Mouse (Mus musculus): Measurements from ENCODE around the gene Nkx2-5. TPM values are rescaled to one million over a fixed set of nuclear protein-coding genes. Genes with fewer than 3 reads are reported as not detected.
A peak's percentile ranks its signal among the peaks of the same experiment; 100 is the strongest.

Nkx2-5 gene
- polyA plus RNA-seq, 1 experiment from 2014 or later, result 146 TPM

GRCm38 (mm10) chr17:26790269-26791214 lies 54.3 kb downstream of the Nkx2-5 start:
- Histone ChIP-seq H3K9me3 (no peaks in the 10 kb centered on the region), H3K4me3 (no peak overlapping the region), H3K4me1 (peaks cover 8% of the 10 kb centered on the region), H3K36me3 (peaks cover 71% of the 10 kb centered on the region), H3K27me3 (ENCODE audit: insufficient read depth, poor library complexity, severe bottlenecking) (no peaks in the 10 kb centered on the region), H3K27ac (no peak overlapping the region)
- WGBS, result 85% methylated on average over 11 of the region's 11 CpGs
- peak; percentile 33 for DNase-seq (ENCODE audit: low spot score)

GRCm38 (mm10) chr17:26789460-26790268 lies 55.1 kb downstream of the Nkx2-5 start:
- Histone ChIP-seq H3K4me3 (no peak overlapping the region), H3K27ac (no peak overlapping the region), H3K27me3 (ENCODE audit: insufficient read depth, poor library complexity, severe bottlenecking) (no peaks in the 10 kb centered on the region), H3K36me3 (peaks cover 79% of the 10 kb centered on the region), H3K4me1 (no peaks in the 10 kb centered on the region), H3K9me3 (no peaks in the 10 kb centered on the region)
- peak; percentile 69 for DNase-seq (ENCODE audit: low spot score)
- WGBS, result 88% methylated on average over 8 of the region's 8 CpGs

GRCm38 (mm10) chr17:26788986-26789385 lies 55.8 kb downstream of the Nkx2-5 start:
- H3K36me3 ChIP-seq, result peaks cover 86% of the 10 kb centered on the region
- peak; percentile 56 for DNase-seq (ENCODE audit: low spot score)
- H3K4me3 ChIP-seq, result no peak overlapping the region
- no peaks in the 10 kb centered on the region for H3K27me3 ChIP-seq (ENCODE audit: insufficient read depth, poor library complexity, severe bottlenecking)
- WGBS, result 93% methylated on average over 8 of the region's 8 CpGs
- no peak overlapping the region for H3K27ac ChIP-seq
- no peaks in the 10 kb centered on the region for H3K4me1 ChIP-seq
- no peaks in the 10 kb centered on the region for H3K9me3 ChIP-seq

Other genes with a start within 250 kb of the Nkx2-5 start
- 189 and 213 TPM in 2 replicates for gene Atp6v0e, start 181.8 kb downstream of the Nkx2-5 start, polyA plus RNA-seq (2016; fragmentation: Nextera tagmentation; extraction: Ambion mirVana)
- gene Crebrf, start 129.4 kb downstream of the Nkx2-5 start, polyA plus RNA-seq (2016; fragmentation: Nextera tagmentation; extraction: Ambion mirVana), result 2.7 and 4.5 TPM in 2 replicates
- 51.1 and 51.6 TPM in 2 replicates for gene Bnip1, start 63.9 kb downstream of the Nkx2-5 start, polyA plus RNA-seq (2016; fragmentation: Nextera tagmentation; extraction: Ambion mirVana)
- 6.7 and 8.3 TPM in 2 replicates for gene Kifc5b, start 72.1 kb upstream of the Nkx2-5 start, polyA plus RNA-seq (2016; fragmentation: Nextera tagmentation; extraction: Ambion mirVana)
- 6.0 and 7.3 TPM in 2 replicates for gene Phf1, start 88.0 kb upstream of the Nkx2-5 start, polyA plus RNA-seq (2016; fragmentation: Nextera tagmentation; extraction: Ambion mirVana)
- gene Cuta, start 94.6 kb upstream of the Nkx2-5 start, polyA plus RNA-seq (2016; fragmentation: Nextera tagmentation; extraction: Ambion mirVana), result 155 and 167 TPM in 2 replicates
- gene Syngap1, start 96.2 kb upstream of the Nkx2-5 start, polyA plus RNA-seq (2016; fragmentation: Nextera tagmentation; extraction: Ambion mirVana), result 0.86 and 1.6 TPM in 2 replicates
- gene Zbtb9, start 128.2 kb upstream of the Nkx2-5 start, polyA plus RNA-seq (2016; fragmentation: Nextera tagmentation; extraction: Ambion mirVana), result 12.5 and 14.6 TPM in 2 replicates
- 4.0 and 6.8 TPM in 2 replicates for gene Bak1, start 184.0 kb upstream of the Nkx2-5 start, polyA plus RNA-seq (2016; fragmentation: Nextera tagmentation; extraction: Ambion mirVana)
- 2.9 TPM in 2 replicates for gene Itpr3, start 212.3 kb upstream of the Nkx2-5 start, polyA plus RNA-seq (2016; fragmentation: Nextera tagmentation; extraction: Ambion mirVana)

Data from heart, embryonic 10.5 days (tissue).